Mouse (Mus musculus): Measurements from ENCODE around the gene Msx3. TPM values are rescaled to one million over a fixed set of nuclear protein-coding genes. Genes with fewer than 3 reads are reported as not detected.

Msx3 gene
- total RNA-seq, 1 experiment from 2014 or later: not detected

- DNase-seq: peak; percentile 62
Measured at GRCm38 (mm10) chr7:140057413-140058407, 8.8 kb upstream of the Msx3 start.

GRCm38 (mm10) chr7:140054124-140054523, 5.2 kb upstream of the Msx3 start:
- DNase-seq: no peak

GRCm38 (mm10) chr7:140049115-140049689, 313 bp upstream of the Msx3 start:
- peak; percentile 54 for DNase-seq

GRCm38 (mm10) chr7:140047811-140048311, 1.0 kb downstream of the Msx3 start:
- DNase-seq: peak; percentile 14

- no peak for DNase-seq
Measured at GRCm38 (mm10) chr7:140045546-140045945, 3.3 kb downstream of the Msx3 start.

GRCm38 (mm10) chr7:140042728-140043127, 6.2 kb downstream of the Msx3 start:
- DNase-seq: no peak

GRCm38 (mm10) chr7:140037171-140037555, 11.7 kb downstream of the Msx3 start:
- no peak for DNase-seq

- peak; percentile 98 for DNase-seq
Measured at GRCm38 (mm10) chr7:140036281-140037170, 12.4 kb downstream of the Msx3 start, which contains the start of the genes Zfp511 and Tubgcp2. TSS of gene Zfp511 (plus strand) at chr7:140036391. TSS of gene Tubgcp2 (minus strand) at chr7:140036669.

GRCm38 (mm10) chr7:140035456-140035855, 13.4 kb downstream of the Msx3 start:
- no peak for DNase-seq

- DNase-seq: no peak
Measured at GRCm38 (mm10) chr7:140033386-140033785, 15.5 kb downstream of the Msx3 start.

GRCm38 (mm10) chr7:140032366-140032765, 16.5 kb downstream of the Msx3 start:
- no peak for DNase-seq

- DNase-seq: no peak
Measured at GRCm38 (mm10) chr7:140031771-140032170, 17.1 kb downstream of the Msx3 start.

- no peak for DNase-seq
Measured at GRCm38 (mm10) chr7:140011336-140011735, 37.6 kb downstream of the Msx3 start.

GRCm38 (mm10) chr7:140007781-140008180, 41.1 kb downstream of the Msx3 start:
- DNase-seq: no peak

GRCm38 (mm10) chr7:140006861-140007611, 41.9 kb downstream of the Msx3 start:
- DNase-seq: no peak

- no peak for DNase-seq
Measured at GRCm38 (mm10) chr7:140004666-140005065, 44.2 kb downstream of the Msx3 start.

GRCm38 (mm10) chr7:140001086-140001740, 47.7 kb downstream of the Msx3 start:
- no peak for DNase-seq

- no peak for DNase-seq
Measured at GRCm38 (mm10) chr7:139998691-139999350, 50.1 kb downstream of the Msx3 start.
